In the genomic region with DNA sequence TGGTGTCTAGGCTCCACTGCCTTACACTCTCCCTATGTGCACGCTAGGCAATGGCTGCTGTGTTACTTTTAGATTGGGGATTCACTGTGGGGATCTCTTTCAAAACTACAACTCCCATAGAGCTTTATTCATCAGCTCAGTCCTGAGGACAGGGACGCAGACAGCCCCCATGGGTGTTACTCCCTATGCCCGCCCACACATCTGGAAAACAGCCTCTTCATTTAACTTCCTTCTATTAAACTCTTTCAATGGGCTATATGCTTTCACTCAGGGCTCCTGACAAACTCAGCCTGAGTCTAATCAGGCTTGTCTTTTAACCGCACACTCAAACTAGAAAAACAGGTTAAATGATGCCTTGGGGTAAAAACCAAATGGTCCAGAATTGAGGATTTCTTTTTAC, we compare ENCODE assay signal across 18 mouse cellular contexts.
DNase-seq lines count a peak whose midpoint lies in the region; ATAC-seq lines count a peak whose summit lies in the region.
"Had no signal": no experiment of that assay in that cellular context is flagged by ENCODE, and none has a peak within 500 bp of the region (broad histone marks: within the 10 kb centered on the region; RNA-seq: fewer than 3 reads in every experiment).

No protein-coding gene starts in this region.

- H3K27me3 ChIP-seq in heart, embryonic 12.5 days (replicated peaks): no peaks in the 10 kb centered on the region
- H3K27me3 ChIP-seq in limb, embryonic 10.5 days (ENCODE audit: low read depth, poor library complexity, severe bottlenecking): no peaks in the 10 kb centered on the region
- H3K27me3 ChIP-seq: embryonic facial prominence, embryonic 13.5 days; hindbrain, embryonic 13.5 days had no signal

- no peak for ATAC-seq in heart, embryonic 12.5 days (ENCODE audit: insufficient number of reproducible peaks, low FRiP score)
- ATAC-seq: forebrain, postnatal 0 days had no signal

- no peak overlapping the region for H3K4me2 ChIP-seq in heart, embryonic 12.5 days
- H3K4me2 ChIP-seq: embryonic facial prominence, embryonic 13.5 days; hindbrain, embryonic 13.5 days had no signal

- peak; percentile 86 for DNase-seq in heart, adult 11 months
- DNase-seq in kidney, postnatal 10 days: peak; percentile 29
- DNase-seq in kidney, adult 18-20 months: no peak
- DNase-seq in limb, embryonic 10.5 days (ENCODE audit: low spot score): peak; percentile 23
- DNase-seq in cerebellum, adult 18-20 months: no peak
- DNase-seq in thymus, adult 18-20 months: no peak
- DNase-seq: adrenal gland, adult 8-10 months; adrenal gland, postnatal 36 days; cerebellum, adult 8-10 months; cerebellum, postnatal 14 days; embryo, embryonic 11 days; forebrain, postnatal 0 days; gastrocnemius, postnatal 14 days; heart, postnatal 10 days; kidney, adult 11 months had no signal

- H3K9me3 ChIP-seq in heart, embryonic 12.5 days (replicated peaks): no peaks in the 10 kb centered on the region
- H3K9me3 ChIP-seq in limb, embryonic 10.5 days (replicated peaks): no peaks in the 10 kb centered on the region
- H3K9me3 ChIP-seq: embryonic facial prominence, embryonic 13.5 days; hindbrain, embryonic 13.5 days had no signal

- H3K4me1 ChIP-seq in heart, embryonic 12.5 days (replicated peaks): peaks cover 2% of the 10 kb centered on the region; the same call in 1 of the 2 replicates
- H3K4me1 ChIP-seq in limb, embryonic 10.5 days: no peaks in the 10 kb centered on the region

- no peak overlapping the region for H3K9ac ChIP-seq in heart, embryonic 12.5 days
- H3K9ac ChIP-seq: embryonic facial prominence, embryonic 13.5 days; forebrain, postnatal 0 days; hindbrain, embryonic 13.5 days had no signal

- no peak overlapping the region for H3K4me3 ChIP-seq in heart, embryonic 12.5 days
- no peak overlapping the region for H3K4me3 ChIP-seq in limb, embryonic 10.5 days
- H3K4me3 ChIP-seq: embryonic facial prominence, embryonic 13.5 days; hindbrain, embryonic 13.5 days had no signal

- WGBS in heart, embryonic 12.5 days: 73% methylated on average over 4 of the region's 4 CpGs
- 74% methylated on average over 4 of the region's 4 CpGs for WGBS in limb, embryonic 10.5 days

- H3K36me3 ChIP-seq in heart, embryonic 12.5 days: no peaks in the 10 kb centered on the region
- no peaks in the 10 kb centered on the region for H3K36me3 ChIP-seq in limb, embryonic 10.5 days
- H3K36me3 ChIP-seq: embryonic facial prominence, embryonic 13.5 days; hindbrain, embryonic 13.5 days had no signal

- no peak overlapping the region for H3K27ac ChIP-seq in heart, embryonic 12.5 days (ENCODE audit: poor library complexity, severe bottlenecking)
- H3K27ac ChIP-seq in limb, embryonic 10.5 days: no peak overlapping the region
- H3K27ac ChIP-seq: embryonic facial prominence, embryonic 13.5 days; hindbrain, embryonic 13.5 days had no signal

Comparison
In these comparisons a context has a peak if more than half of its experiments do, and no peak if none do; other contexts are left out.
1. DNase-seq: peak in heart, adult 11 months (single experiment), kidney, postnatal 10 days (single experiment) and limb, embryonic 10.5 days (single experiment); none in kidney, adult 18-20 months (single experiment), cerebellum, adult 18-20 months (0 of 2) and thymus, adult 18-20 months (0 of 2).